Mouse (Mus musculus) intestine, embryonic 14.5 days (tissue): Measurements from ENCODE around the gene Hpgd. TPM values are rescaled to one million over a fixed set of nuclear protein-coding genes. Genes with fewer than 3 reads are reported as not detected.

ENCODE experiments used
- ATAC-seq: fragments of 200-750 bp; cut with Nextera tagmentation; replicated peaks from 2 replicates; pipeline ENCODE4 v1.8.0; 2017; ENCODE audit warnings: low read depth, moderate number of reproducible peaks, moderate TSS enrichment, moderate library complexity; ENCODE audit not compliant: low FRiP score, low TSS enrichment
- DNase-seq: peaks from one replicate; pipeline ENCODE4 v3.0.0-alpha.2; 2018; ENCODE audit warnings: low spot score
- H3K27ac ChIP-seq: fragments of 300-500 bp; sonication (generic); 2 replicates; pipeline ENCODE4 v1.5.1; 2014; ENCODE audit warnings: low read depth, mild to moderate bottlenecking, control low read depth
- H3K27me3 ChIP-seq: fragments of 300-500 bp; sonication (generic); replicated peaks from 2 replicates; pipeline ENCODE4 v1.6.1; 2014; ENCODE audit warnings: low read length, control low read depth; ENCODE audit not compliant: control insufficient read depth, insufficient read depth
- H3K36me3 ChIP-seq: fragments of 300-500 bp; sonication (generic); 2 replicates; pipeline ENCODE4 v1.6.1; 2014; ENCODE audit warnings: low read length, control low read depth; ENCODE audit not compliant: control insufficient read depth, insufficient read depth
- H3K4me1 ChIP-seq: fragments of 300-500 bp; sonication (generic); replicated peaks from 2 replicates; pipeline ENCODE4 v1.6.1; 2014; ENCODE audit warnings: low read length, control low read depth, mixed read lengths; ENCODE audit not compliant: control insufficient read depth, insufficient read depth
- H3K4me2 ChIP-seq: fragments of 300-500 bp; sonication (generic); 2 replicates; pipeline ENCODE4 v1.6.1; 2014; ENCODE audit warnings: low read length
- H3K4me3 ChIP-seq: fragments of 300-500 bp; sonication (generic); 2 replicates; pipeline ENCODE4 v1.5.1; 2014; ENCODE audit warnings: low read depth, low read length, control low read depth, mixed read lengths
- H3K9ac ChIP-seq: fragments of 300-500 bp; sonication (generic); 2 replicates; pipeline ENCODE4 v1.6.1; 2014; ENCODE audit warnings: mild to moderate bottlenecking, low read length
- H3K9me3 ChIP-seq: fragments of 300-500 bp; sonication (generic); 2 replicates; pipeline ENCODE4 v1.6.1; 2016; ENCODE audit warnings: low read length, control low read depth; ENCODE audit not compliant: control insufficient read depth
- WGBS: fragments of 180-500 bp; shearing (Covaris S2); extraction: QIAGEN DNeasy Blood & Tissue Kit; methylation state at CpG from one replicate; pipeline ENCODE4 v1.1.7; 2014; 5-methylcytosine and 5-hydroxymethylcytosine counted together
- polyA plus RNA-seq: library from polyadenylated mRNA; unstranded; fragments of >200 nt; fragmentation: Nextera tagmentation; extraction: Ambion mirVana; gene quantifications from 2 replicates; pipeline ENCODE4 v1.2.1, GENCODE M21; 2014

Gene Hpgd
- polyA plus RNA-seq, 1 experiment from 2014 or later: 32.7 TPM

DNA sequence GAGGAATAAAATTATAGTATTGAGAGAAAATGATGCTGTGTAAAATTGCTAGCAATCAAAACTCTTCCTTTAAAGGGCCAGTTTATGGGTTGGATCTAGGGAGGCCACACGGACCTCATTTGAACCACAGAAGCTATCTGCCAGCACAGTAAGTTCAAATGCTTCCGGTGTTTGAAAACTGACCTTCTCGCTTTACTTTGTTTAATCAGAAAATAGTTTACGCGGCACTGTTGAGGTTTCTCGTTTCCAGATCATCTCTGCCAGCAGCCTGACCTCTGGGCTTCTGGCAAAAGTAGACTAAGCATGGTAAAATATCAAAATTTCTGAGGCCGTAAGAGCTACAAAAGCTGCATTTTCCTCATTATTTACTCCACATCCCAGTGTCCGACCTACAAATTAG is 42.4 kb downstream of the Hpgd start:
- H3K9me3 ChIP-seq: no peaks in the 10 kb centered on the region
- H3K27me3 ChIP-seq: no peaks in the 10 kb centered on the region
- no peak overlapping the region for H3K4me2 ChIP-seq
- no peaks in the 10 kb centered on the region for H3K4me1 ChIP-seq
- H3K9ac ChIP-seq: no peak overlapping the region
- no peaks in the 10 kb centered on the region for H3K36me3 ChIP-seq
- no peak overlapping the region for H3K4me3 ChIP-seq
- H3K27ac ChIP-seq: no peak overlapping the region
- DNase-seq (no peak), ATAC-seq (no peak)
- 49% methylated on average over 8 of the region's 8 CpGs for WGBS

DNA sequence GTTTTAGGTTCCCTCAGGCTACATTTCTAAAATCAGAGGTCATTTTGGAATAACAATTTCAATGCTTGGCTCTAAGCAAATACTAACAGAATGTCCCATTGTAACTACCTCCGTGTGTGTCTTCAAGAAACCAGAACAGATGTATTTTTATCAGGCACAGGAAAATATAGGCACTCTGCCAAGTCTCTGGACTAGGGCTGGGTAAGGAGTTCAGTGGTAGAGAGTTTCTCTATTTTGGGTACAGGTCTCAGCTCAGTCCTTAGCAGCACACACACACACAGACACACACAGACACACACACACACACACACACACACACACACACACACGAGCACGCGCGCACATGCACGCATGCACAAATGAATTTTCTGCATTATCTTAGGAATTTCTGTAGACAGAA is 49.1 kb downstream of the Hpgd start:
- Histone ChIP-seq H3K9ac (no peak overlapping the region), H3K4me3 (no peak overlapping the region), H3K4me2 (no peak overlapping the region), H3K9me3 (no peaks in the 10 kb centered on the region), H3K27me3 (no peaks in the 10 kb centered on the region), H3K4me1 (peaks cover 12% of the 10 kb centered on the region), H3K27ac (peak overlapping the region; percentile 38), H3K36me3 (no peaks in the 10 kb centered on the region)
- WGBS: 75% methylated on average over 6 of the region's 6 CpGs
- DNase-seq (no peak), ATAC-seq (no peak)

DNA sequence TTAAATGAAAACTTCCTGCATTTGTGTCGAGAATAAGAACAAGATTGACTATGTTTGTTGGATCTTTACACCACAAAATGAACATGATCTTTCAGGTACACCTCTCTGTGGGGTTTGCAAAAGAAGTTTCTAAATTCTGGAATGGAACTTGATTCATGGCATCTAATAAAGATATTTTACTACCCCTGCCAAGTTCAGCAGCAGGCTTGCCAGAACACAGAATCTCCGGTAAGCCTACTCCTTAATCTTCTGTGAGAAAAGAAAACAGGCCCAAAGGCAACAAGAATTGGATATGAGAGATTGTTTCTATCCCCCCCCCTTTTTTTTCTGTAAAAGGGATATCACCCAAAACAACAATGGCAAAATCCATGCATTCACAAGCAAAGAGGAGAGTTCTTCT is 49.6 kb downstream of the Hpgd start:
- Histone ChIP-seq H3K4me2 (no peak overlapping the region), H3K9ac (no peak overlapping the region), H3K36me3 (no peaks in the 10 kb centered on the region), H3K4me3 (no peak overlapping the region), H3K27me3 (no peaks in the 10 kb centered on the region), H3K27ac (no peak overlapping the region), H3K9me3 (no peaks in the 10 kb centered on the region), H3K4me1 (peaks cover 12% of the 10 kb centered on the region)
- WGBS: 39% methylated on average over 2 of the region's 2 CpGs
- ATAC-seq: no peak
- no peak for DNase-seq

DNA sequence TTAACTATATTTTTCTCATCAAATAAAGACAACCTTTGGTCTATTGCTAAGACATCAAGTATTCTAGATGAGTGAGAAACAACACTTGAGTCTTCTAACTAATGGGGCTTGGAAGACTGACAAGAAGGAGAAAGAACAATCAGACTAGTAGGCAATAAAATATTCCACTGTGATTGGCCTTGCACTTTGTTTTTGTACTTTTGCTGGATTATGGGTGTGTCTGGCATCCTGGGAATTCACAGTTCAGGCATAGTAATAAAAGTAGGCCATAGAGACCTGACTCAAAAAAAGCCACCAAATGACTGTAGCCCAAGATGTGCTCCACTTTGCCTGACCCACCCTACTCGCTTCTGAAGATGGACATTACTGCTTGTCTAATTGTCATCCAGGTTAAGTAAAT is 50.0 kb downstream of the Hpgd start:
- H3K9ac ChIP-seq: no peak overlapping the region
- no peak overlapping the region for H3K4me2 ChIP-seq
- ATAC-seq (no peak), DNase-seq (no peak)
- 63% methylated on average over 1 of the region's 1 CpGs for WGBS
- H3K27ac ChIP-seq: no peak overlapping the region
- H3K4me1 ChIP-seq: peaks cover 12% of the 10 kb centered on the region
- no peak overlapping the region for H3K4me3 ChIP-seq
- no peaks in the 10 kb centered on the region for H3K36me3 ChIP-seq
- no peaks in the 10 kb centered on the region for H3K27me3 ChIP-seq
- H3K9me3 ChIP-seq: no peaks in the 10 kb centered on the region

DNA sequence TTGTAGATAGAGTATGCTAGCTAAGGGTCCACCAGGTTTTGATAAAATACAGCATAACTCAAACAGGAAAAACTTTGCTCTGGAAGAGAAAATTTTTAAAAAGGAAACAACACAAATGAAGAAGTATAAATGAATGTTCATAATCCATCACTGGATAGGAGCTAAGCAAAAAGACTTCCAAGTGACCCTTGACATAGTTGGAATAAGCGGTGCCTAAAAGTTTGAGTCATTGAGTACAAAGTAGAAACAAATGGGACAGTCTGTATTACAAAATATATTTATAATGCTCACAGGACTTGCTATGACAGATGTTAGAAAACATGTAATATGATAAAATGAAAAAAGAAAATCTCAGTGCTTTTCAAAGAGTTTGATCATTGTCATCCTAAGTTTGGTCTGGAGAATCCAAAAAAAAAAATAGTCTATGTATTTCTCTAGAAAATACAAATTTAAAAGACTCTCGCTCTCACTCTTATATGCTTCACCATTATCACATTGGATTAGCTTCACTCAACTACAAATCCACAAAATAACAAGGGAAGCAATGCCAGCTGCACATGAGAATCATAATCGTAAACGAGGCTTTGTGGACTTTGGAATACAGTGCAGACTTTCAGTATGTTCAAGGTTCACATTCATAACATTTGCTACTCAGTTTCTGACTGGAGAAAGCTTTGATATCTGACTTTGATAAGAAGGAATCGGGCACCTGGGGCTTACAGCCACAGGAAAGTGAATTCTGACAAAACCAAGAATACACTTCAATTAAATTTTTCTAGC is 51.4 kb downstream of the Hpgd start:
- ATAC-seq (no peak), DNase-seq (no peak)
- H3K4me2 ChIP-seq: no peak overlapping the region
- no peak overlapping the region for H3K27ac ChIP-seq
- H3K4me1 ChIP-seq: peaks cover 12% of the 10 kb centered on the region
- H3K9me3 ChIP-seq: no peaks in the 10 kb centered on the region
- 79% methylated on average over 5 of the region's 5 CpGs for WGBS
- no peak overlapping the region for H3K4me3 ChIP-seq
- H3K9ac ChIP-seq: no peak overlapping the region
- no peaks in the 10 kb centered on the region for H3K27me3 ChIP-seq
- H3K36me3 ChIP-seq: no peaks in the 10 kb centered on the region

DNA sequence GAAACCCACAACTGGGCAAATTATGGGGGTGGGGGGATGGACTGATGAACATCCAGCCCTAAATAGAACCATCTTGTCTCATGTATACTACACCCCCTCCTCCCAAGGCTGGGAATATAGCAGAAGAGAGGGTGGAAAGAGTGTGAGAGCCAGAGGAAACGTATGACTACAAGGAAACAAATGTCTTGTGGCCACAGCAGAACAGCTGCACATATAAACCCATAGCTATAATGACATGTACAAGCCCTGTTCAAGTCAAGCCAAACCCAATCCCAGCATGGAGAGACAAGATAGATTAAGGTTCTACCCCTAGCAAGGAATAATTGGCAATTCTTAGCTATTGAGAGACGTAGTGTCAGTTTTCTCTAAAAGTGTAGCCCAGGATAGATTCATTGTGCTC is 68.8 kb downstream of the Hpgd start:
- DNase-seq: no peak
- ATAC-seq: no peak
- 80% methylated on average over 2 of the region's 2 CpGs for WGBS

More for the DNA sequence above, 68.8 kb downstream of the Hpgd start:
- H3K9ac ChIP-seq: no peak overlapping the region
- no peaks in the 10 kb centered on the region for H3K36me3 ChIP-seq
- no peak overlapping the region for H3K4me2 ChIP-seq
- no peaks in the 10 kb centered on the region for H3K27me3 ChIP-seq
- no peaks in the 10 kb centered on the region for H3K4me1 ChIP-seq
- no peak overlapping the region for H3K27ac ChIP-seq
- H3K9me3 ChIP-seq: no peaks in the 10 kb centered on the region
- no peak overlapping the region for H3K4me3 ChIP-seq
